Mouse (Mus musculus): ENCODE data around the gene Kmt5b. TPM values are rescaled to one million over a fixed set of nuclear protein-coding genes. Genes with fewer than 3 reads are reported as not detected.

Kmt5b gene
- 45.6 TPM for polyA plus RNA-seq (2014; fragmentation: Illumina TruSeq; extraction: RNeasy Lipid Tissue Mini Kit (QIAGEN cat#74804); ENCODE audit: low read depth, low replicate concordance)

DNA sequence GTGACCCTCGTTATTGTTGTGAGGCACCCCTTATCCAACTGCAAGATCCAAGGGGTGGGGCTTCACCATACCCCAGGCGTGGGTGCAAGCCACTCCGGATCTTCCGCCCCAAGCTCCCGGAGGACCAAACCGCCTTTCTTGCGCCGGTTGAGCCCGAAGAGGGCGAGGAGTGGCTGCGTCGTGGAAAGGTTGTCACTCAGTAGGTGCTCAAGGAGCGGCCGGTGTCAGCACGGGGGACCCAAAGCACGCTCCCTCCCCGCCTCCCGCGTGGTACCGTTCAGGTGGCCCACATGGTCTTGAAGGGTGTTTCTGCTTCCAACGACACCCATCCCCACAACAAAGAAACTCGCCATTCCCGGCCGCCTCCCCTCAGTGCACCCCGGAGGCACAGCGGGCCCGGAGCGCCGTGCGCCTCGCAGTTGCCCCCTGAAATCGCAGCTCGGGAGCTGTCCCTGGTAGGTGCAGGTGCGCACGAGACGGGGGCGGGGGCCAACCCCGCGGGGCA, at the start of gene Kmt5b:
TSS of gene Kmt5b (plus strand) at position 146 of the 505 bp plus-strand sequence.

DNA sequence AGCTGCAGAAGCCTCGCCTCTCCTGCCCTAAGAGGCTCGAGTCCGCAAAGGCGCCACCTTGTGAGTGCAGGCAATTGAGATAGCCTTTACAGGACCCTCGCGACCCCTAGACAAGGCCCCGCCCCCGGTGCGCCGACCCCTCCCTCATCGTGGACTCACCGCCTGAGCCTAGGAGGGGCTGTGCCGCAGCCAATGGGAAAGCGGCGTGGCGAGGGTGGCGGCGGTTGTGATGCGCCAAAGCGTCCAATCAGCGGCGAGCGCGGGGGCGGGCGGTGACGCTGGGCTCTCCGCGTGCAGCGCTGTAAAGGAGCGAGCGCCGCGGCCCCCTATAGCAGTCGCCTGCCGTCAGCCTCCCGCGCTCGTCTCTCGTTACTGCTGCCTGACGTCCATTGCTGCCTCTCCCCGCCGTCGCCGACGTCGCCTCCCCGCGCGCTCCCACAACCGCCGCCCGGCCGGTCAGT, 84.3 kb downstream of the Kmt5b start, which contains the start of gene Chka:
TSS of gene Chka (plus strand) at position 272 of the 461 bp plus-strand sequence.

Other genes starting within 250 kb of the Kmt5b start
- 103 TPM for gene Ppp6r3, start 191.7 kb upstream of the Kmt5b start, polyA plus RNA-seq (2014; fragmentation: Illumina TruSeq; extraction: RNeasy Lipid Tissue Mini Kit (QIAGEN cat#74804); ENCODE audit: low read depth, low replicate concordance)
- 0.49 TPM for gene Lrp5, start 80.9 kb upstream of the Kmt5b start, polyA plus RNA-seq (2014; fragmentation: Illumina TruSeq; extraction: RNeasy Lipid Tissue Mini Kit (QIAGEN cat#74804); ENCODE audit: low read depth, low replicate concordance)
- gene 1810055G02Rik, start 59.1 kb upstream of the Kmt5b start, polyA plus RNA-seq (2014; fragmentation: Illumina TruSeq; extraction: RNeasy Lipid Tissue Mini Kit (QIAGEN cat#74804); ENCODE audit: low read depth, low replicate concordance): 39.7 TPM
- 173 TPM for gene Chka, start 84.4 kb downstream of the Kmt5b start, polyA plus RNA-seq (2014; fragmentation: Illumina TruSeq; extraction: RNeasy Lipid Tissue Mini Kit (QIAGEN cat#74804); ENCODE audit: low read depth, low replicate concordance)
- 0.71 TPM for gene Tcirg1, start 139.7 kb downstream of the Kmt5b start, polyA plus RNA-seq (2014; fragmentation: Illumina TruSeq; extraction: RNeasy Lipid Tissue Mini Kit (QIAGEN cat#74804); ENCODE audit: low read depth, low replicate concordance)
- 0.97 TPM for gene Ndufs8, start 145.4 kb downstream of the Kmt5b start, polyA plus RNA-seq (2014; fragmentation: Illumina TruSeq; extraction: RNeasy Lipid Tissue Mini Kit (QIAGEN cat#74804); ENCODE audit: low read depth, low replicate concordance)
- gene Aldh3b1, start 162.4 kb downstream of the Kmt5b start, polyA plus RNA-seq (2014; fragmentation: Illumina TruSeq; extraction: RNeasy Lipid Tissue Mini Kit (QIAGEN cat#74804); ENCODE audit: low read depth, low replicate concordance): 3.1 TPM
- 0.32 TPM for gene Unc93b1, start 167.8 kb downstream of the Kmt5b start, polyA plus RNA-seq (2014; fragmentation: Illumina TruSeq; extraction: RNeasy Lipid Tissue Mini Kit (QIAGEN cat#74804); ENCODE audit: low read depth, low replicate concordance)
- 0.28 TPM for gene Aldh3b3, start 191.2 kb downstream of the Kmt5b start, polyA plus RNA-seq (2014; fragmentation: Illumina TruSeq; extraction: RNeasy Lipid Tissue Mini Kit (QIAGEN cat#74804); ENCODE audit: low read depth, low replicate concordance)
- 2.5 TPM for gene Aldh3b2, start 204.9 kb downstream of the Kmt5b start, polyA plus RNA-seq (2014; fragmentation: Illumina TruSeq; extraction: RNeasy Lipid Tissue Mini Kit (QIAGEN cat#74804); ENCODE audit: low read depth, low replicate concordance)
- 0.48 TPM for gene Acy3, start 219.1 kb downstream of the Kmt5b start, polyA plus RNA-seq (2014; fragmentation: Illumina TruSeq; extraction: RNeasy Lipid Tissue Mini Kit (QIAGEN cat#74804); ENCODE audit: low read depth, low replicate concordance)
- gene Tbx10, start 225.3 kb downstream of the Kmt5b start, polyA plus RNA-seq (2014; fragmentation: Illumina TruSeq; extraction: RNeasy Lipid Tissue Mini Kit (QIAGEN cat#74804); ENCODE audit: low read depth, low replicate concordance): not detected
- not detected for gene Nudt8, start 233.2 kb downstream of the Kmt5b start, polyA plus RNA-seq (2014; fragmentation: Illumina TruSeq; extraction: RNeasy Lipid Tissue Mini Kit (QIAGEN cat#74804); ENCODE audit: low read depth, low replicate concordance)
- not detected for gene Gm49405, start 233.2 kb downstream of the Kmt5b start, polyA plus RNA-seq (2014; fragmentation: Illumina TruSeq; extraction: RNeasy Lipid Tissue Mini Kit (QIAGEN cat#74804); ENCODE audit: low read depth, low replicate concordance)
- not detected for gene Doc2g, start 235.9 kb downstream of the Kmt5b start, polyA plus RNA-seq (2014; fragmentation: Illumina TruSeq; extraction: RNeasy Lipid Tissue Mini Kit (QIAGEN cat#74804); ENCODE audit: low read depth, low replicate concordance)
- gene Ndufv1, start 245.4 kb downstream of the Kmt5b start, polyA plus RNA-seq (2014; fragmentation: Illumina TruSeq; extraction: RNeasy Lipid Tissue Mini Kit (QIAGEN cat#74804); ENCODE audit: low read depth, low replicate concordance): 5.9 TPM

All from testis, adult 10 weeks (tissue).